Mouse (Mus musculus) inflammation-experienced regulatory T-cells, adult 6 months (primary cell): ENCODE measurements around the gene Tspan18. TPM values are rescaled to one million over a fixed set of nuclear protein-coding genes. Genes with fewer than 3 reads are reported as not detected.

ENCODE experiments used
- ATAC-seq: one replicate; pipeline ENCODE4 v1.8.0; 2017
- polyA plus RNA-seq, 3 experiments: library from polyadenylated mRNA; unstranded; fragments of 100-300 nt; shearing (Covaris generic); gene quantifications; one replicate each; pipeline ENCODE4 v1.2.1; 2017

The Tspan18 gene
- polyA plus RNA-seq, 3 experiments from 2014 or later, result not detected

DNA sequence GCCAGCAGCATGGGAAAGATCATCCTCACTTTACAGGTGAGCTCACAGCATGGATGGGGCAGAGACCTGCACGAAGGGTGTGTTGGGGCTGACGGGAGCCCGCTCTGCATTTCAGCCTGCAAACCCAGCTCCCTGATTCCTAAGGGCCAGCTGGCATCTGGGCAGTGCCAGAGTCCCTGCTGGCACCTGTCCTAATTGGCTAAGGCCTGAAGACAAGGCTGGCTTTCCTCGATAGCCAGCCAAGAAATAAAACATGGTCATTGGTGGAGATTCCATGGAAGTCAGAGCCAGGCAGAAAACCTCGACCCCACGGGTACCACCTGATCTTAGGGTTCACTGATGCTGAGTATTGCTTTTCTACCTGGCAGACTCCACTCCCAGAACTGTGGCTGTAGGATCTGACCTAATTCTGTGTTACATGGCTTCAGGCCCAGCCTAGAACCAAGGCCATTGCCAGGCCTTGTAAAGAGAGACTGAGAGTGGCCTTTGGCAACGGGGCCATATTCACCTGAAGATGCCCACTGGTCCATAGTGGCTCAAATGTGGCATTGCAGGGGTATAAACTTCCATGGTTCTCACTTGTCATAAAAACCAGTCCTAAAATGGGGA is 181.3 kb downstream of the Tspan18 start:
- no peak for ATAC-seq

DNA sequence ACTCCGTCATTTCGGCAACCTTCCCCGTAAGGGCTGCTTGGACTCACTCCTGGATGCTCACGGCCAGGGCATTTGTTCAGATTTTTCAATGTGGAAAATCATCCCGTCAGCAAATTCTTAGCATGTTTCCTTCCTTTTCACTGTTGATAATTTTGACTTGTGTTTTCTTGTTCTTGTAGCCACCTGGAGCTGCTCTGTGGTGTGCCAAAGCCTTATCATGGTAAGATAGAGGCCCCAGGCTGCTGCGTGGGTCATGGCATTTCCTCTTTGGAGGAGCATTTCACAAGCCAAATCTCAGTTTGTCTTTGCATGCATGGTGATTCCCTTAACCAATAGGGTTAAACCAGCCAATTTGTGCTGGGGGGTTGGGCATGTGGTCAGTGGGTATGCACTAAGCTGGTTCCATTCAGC is 182.1 kb downstream of the Tspan18 start:
- no peak for ATAC-seq

Other genes with a start within 250 kb of the Tspan18 start
- 10 to 100 TPM; 45.1 to 68.3 (median 47.4) TPM for gene Trp53i11, start 147.0 kb downstream of the Tspan18 start, polyA plus RNA-seq
- 100 to 1,000 TPM; 528 to 940 (median 825) TPM for gene Cd82, start 128.6 kb upstream of the Tspan18 start, polyA plus RNA-seq
- gene Gm10803, start 226.1 kb upstream of the Tspan18 start, polyA plus RNA-seq, result not detected